Mouse (Mus musculus) bone marrow, adult 2 months (tissue): ENCODE results near the gene Smoc1. TPM values are rescaled to one million over a fixed set of nuclear protein-coding genes. Genes with fewer than 3 reads are reported as not detected.

Source experiments
- H3K27ac ChIP-seq: fragments of 200-500 bp; 2 replicates; pipeline ENCODE4 v1.5.1; 2012; ENCODE audit warnings: low read depth, mild to moderate bottlenecking, control low read depth, inconsistent platforms, low read length; ENCODE audit not compliant: control insufficient read depth, poor library complexity, insufficient read depth
- H3K4me1 ChIP-seq: fragments of 200-500 bp; 2 replicates; pipeline ENCODE4 v1.6.1; 2011; ENCODE audit warnings: low read length; ENCODE audit not compliant: control insufficient read depth, insufficient read depth
- H3K4me3 ChIP-seq: fragments of 200-500 bp; replicated peaks from 2 replicates; pipeline ENCODE3; 2011; ENCODE audit warnings: mild to moderate bottlenecking, low read depth, low read length, control low read depth; ENCODE audit not compliant: control insufficient read depth
- CTCF ChIP-seq: fragments of 200-500 bp; IDR thresholded peaks from 2 replicates; pipeline ENCODE4 v1.5.1; 2011; ENCODE audit warnings: low read length, control low read depth; ENCODE audit not compliant: control insufficient read depth, insufficient read depth
- POLR2A ChIP-seq: fragments of 200-500 bp; IDR thresholded peaks from 2 replicates; pipeline ENCODE4 v1.6.1; 2011; ENCODE audit warnings: low read depth, mild to moderate bottlenecking, control low read depth, low read length, borderline replicate concordance; ENCODE audit not compliant: control insufficient read depth
- WGBS: fragments of 180-500 bp; shearing (Covaris S2); methylation state at CpG from one replicate; pipeline ENCODE4 v1.1.7; 2018; 5-methylcytosine and 5-hydroxymethylcytosine counted together
- polyA plus RNA-seq: library from polyadenylated mRNA; stranded (reverse); fragments of >200 nt; gene quantifications from 2 replicates; pipeline ENCODE4 v1.2.4, GENCODE M21; 2011; ENCODE audit warnings: low replicate concordance; ENCODE audit not compliant: missing spikeins, insufficient read depth, insufficient read length

The Smoc1 gene
- polyA plus RNA-seq, 1 experiment, result 3.9 TPM

DNA sequence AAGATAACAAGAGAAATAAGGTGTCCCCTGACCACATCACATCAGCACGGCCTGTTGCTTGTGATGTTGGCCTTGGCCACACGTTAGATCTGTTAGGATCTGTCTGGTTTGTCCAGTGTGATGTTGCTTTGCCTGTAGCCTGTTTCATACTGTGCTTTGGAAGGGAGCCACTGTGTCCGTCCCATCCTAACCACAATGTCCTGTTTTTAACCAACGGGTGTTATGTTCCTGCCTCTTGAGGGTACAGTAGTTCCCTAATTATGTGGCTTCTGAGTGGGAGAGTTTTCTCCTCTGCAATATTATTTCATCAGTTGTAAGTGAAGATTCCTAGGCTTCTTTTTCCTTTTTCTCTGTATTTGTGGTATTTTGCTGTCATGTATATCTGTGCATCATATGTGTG, 31.3 kb upstream of the Smoc1 start:
- WGBS, result 2% methylated on average over 4 of the region's 4 CpGs
- TF ChIP-seq CTCF (no peak), POLR2A (no peak)
- no peak overlapping the region for H3K4me3 ChIP-seq
- H3K4me1 ChIP-seq, result peaks cover 9% of the 10 kb centered on the region
- no peak overlapping the region for H3K27ac ChIP-seq

DNA sequence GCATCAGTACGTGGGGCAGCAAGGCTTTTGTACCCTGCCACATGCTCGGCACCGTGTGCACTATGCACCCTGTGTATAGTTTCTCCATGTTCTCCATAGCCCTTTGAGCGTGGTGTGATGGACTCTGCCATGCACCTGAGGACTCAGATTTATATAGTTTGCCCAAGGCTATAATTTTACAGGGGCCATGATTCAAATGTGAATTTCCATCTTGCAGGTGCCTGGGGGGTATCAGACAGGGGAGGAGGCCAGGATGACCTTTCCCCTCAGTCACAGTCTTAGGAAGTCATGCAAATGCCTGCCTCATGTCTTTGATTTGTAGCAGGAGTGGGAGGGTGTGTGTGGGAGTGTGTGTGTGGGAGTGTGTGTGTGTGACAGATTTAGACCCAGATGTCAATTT, 29.0 kb upstream of the Smoc1 start:
- Histone ChIP-seq H3K27ac (no peak overlapping the region), H3K4me1 (peaks cover 9% of the 10 kb centered on the region), H3K4me3 (no peak overlapping the region)
- 85% methylated on average over 4 of the region's 4 CpGs for WGBS
- TF ChIP-seq CTCF (no peak), POLR2A (no peak)

DNA sequence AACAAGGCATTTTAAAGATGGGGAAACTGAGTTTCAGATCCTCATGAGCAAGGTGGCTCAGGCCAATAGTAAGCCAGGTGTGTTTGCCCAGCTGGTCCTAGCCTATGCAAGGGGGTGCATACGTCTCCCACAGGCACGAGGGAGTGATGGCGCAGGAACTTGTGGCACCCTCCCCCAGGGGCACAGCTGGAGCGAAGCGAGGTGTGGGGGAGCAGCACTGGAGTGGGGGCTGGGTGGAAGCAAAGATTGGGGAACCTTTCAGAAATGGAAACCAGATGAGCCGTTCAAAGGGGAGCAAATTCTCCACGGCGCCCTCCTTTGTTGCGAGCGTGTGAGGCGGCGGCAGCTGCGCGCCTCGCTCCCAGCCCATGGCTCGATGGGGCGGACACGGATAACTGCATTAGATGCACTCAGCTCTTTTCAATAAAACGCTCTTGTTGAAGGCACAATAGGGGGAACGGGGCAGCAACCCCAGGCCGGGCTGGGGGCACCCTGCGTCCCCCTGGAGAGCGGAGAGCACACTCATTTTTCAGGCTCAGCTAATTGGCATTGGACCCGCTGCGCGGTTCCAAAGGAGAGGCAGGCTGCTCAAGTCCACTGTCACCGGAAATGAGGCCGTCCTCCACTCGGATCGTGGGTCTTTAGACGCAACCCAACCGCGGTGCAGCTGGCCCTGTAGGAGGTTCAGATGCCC, 27.9 kb upstream of the Smoc1 start:
- Histone ChIP-seq H3K27ac (0 out of 2 replicates have a peak overlapping the region, but pooled peaks have one; percentile 25), H3K4me3 (peak overlapping the region; percentile 24), H3K4me1 (peaks cover 6% of the 10 kb centered on the region)
- TF ChIP-seq CTCF, result no peak
- no peak for TF ChIP-seq POLR2A
- WGBS, result 31% methylated on average over 33 of the region's 33 CpGs

DNA sequence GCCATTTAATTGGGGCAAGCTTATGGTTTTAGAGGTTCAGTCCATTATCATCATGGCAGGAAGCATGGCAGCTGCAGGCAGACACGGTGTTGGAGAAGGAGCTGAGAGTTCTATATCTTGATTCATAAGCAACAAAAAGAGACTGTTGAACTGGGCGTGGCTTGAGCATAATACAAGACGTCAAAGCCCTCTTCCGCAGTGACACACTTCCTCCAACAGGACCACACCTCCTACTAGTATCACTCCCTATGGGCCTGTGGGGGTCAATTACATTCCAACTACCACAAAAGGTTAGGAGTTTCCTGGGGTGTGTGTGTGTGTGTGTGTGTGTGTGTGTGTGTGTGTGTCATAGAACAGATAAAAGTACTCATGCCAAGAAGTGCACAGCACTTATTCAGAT, 25.7 kb upstream of the Smoc1 start:
- no peak for TF ChIP-seq POLR2A
- TF ChIP-seq CTCF, result no peak
- Histone ChIP-seq H3K27ac (no peak overlapping the region), H3K4me1 (peaks cover 1% of the 10 kb centered on the region; the same call in 1 of the 2 replicates), H3K4me3 (no peak overlapping the region)
- 48% methylated on average over 4 of the region's 4 CpGs for WGBS

DNA sequence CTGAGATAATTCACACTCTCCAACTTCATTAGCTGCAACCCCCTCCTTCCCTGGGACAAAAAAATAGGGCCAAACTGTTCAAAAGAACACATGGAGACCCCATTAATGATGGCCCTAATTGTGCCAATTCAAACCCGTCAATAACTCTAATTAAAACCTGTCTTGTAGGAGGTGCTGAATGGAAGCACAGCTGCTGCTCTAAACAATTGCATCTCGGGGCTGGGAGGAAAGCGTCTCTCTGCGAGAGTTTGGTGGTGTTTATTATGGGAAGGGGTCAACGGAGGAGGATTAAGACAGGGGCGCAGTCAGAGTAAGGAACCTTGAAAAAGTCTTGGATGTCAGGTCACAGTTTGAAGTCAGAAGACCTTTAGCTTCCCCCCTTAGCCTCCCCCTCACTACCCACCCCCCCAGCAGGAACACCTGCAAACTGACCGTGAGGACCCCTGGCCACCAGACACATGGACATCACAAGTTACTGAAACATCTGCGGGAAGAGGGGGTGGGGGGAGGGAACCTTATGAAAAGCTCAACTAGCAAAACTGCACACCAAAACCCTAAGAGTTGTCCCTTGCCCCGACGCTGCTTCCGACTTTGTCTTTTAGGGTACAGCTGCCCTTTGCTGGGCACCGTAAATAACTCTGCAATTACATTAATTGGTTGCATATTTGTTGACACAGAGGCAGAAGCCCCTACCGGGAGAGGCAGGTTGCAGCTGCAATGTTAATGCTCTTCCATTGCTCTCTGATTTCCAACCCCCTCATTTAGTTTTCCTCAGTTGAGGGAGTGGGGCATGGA, 23.6 kb upstream of the Smoc1 start:
- WGBS, result 78% methylated on average over 13 of the region's 13 CpGs
- no peak overlapping the region for H3K4me3 ChIP-seq
- no peak for TF ChIP-seq CTCF
- no peak for TF ChIP-seq POLR2A
- no peak overlapping the region for H3K27ac ChIP-seq
- no peaks in the 10 kb centered on the region; the same call in 1 of the 2 replicates for H3K4me1 ChIP-seq

DNA sequence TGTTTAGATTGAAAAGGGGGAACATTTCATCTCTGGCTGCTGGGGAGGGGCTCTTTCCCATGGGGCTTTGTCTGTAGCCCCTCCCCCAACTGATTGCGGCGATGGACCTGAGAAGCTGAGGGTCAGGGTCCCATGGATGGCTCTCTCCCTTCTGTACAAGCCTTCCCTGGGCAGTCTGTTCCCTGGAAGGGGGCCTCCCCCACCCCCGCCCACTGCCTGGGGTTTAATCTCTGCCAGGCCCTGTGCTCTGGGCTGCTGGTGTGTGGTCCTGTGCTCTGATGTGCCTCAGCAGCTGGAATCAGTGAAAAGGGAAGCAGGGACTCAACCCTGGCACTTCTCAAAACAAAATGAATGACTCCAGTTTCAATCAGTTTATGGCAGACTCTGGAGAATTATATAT, 16.8 kb upstream of the Smoc1 start:
- H3K27ac ChIP-seq, result no peak overlapping the region
- WGBS, result 82% methylated on average over 3 of the region's 3 CpGs
- no peak overlapping the region for H3K4me3 ChIP-seq
- H3K4me1 ChIP-seq, result no peaks in the 10 kb centered on the region; the same call in 1 of the 2 replicates
- no peak for TF ChIP-seq CTCF
- TF ChIP-seq POLR2A, result no peak

DNA sequence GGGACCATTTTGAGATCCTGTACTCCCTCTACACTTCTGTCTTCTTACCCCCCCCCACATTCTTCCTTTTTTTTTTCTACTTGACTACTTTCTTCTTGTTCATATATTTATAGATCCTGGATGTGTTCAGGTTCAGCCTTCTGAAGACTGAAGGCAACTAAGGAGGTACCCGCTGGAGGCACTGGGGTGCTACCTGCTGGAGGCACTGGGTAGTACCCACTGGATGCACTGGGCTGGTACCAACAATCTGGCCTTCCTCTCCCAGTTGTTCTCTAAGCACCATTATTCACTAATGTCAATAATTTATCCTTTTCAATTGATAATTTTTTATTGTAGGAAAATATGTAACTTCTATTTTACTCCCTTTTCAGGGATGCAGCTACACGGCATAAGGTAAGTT, 14.6 kb upstream of the Smoc1 start:
- WGBS, result 58% methylated on average over 2 of the region's 2 CpGs
- H3K4me3 ChIP-seq, result no peak overlapping the region
- H3K27ac ChIP-seq, result no peak overlapping the region
- TF ChIP-seq CTCF (peak; percentile 22; the same call in 1 of the 2 replicates), POLR2A (no peak)
- no peaks in the 10 kb centered on the region; the same call in 1 of the 2 replicates for H3K4me1 ChIP-seq

DNA sequence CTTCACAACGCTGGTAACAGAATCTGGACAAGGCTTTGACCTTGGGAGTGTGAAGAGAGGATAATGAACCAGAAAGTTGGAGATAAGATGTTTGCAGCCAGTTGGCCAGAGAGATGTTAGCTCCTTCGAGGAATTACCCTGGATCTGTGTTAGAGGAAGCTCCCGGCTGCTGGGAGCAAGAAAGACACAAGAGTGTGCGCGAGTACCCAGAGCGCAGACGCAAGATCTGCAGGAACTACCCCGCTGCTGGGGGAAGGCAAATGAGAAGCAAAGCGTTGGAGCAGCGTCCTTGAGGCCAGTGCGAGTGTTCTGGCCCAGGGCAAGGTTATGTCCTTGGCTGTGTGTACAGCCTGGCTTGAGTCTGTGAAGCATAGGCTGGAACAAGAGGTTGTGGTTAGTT, 13.1 kb upstream of the Smoc1 start:
- TF ChIP-seq POLR2A (no peak), CTCF (no peak)
- no peak overlapping the region for H3K27ac ChIP-seq
- WGBS, result 79% methylated on average over 11 of the region's 11 CpGs
- no peak overlapping the region for H3K4me3 ChIP-seq
- H3K4me1 ChIP-seq, result no peaks in the 10 kb centered on the region
